Mouse (Mus musculus) ES-E14 (cell line): Measurements from ENCODE around the gene Zfand3.

Source experiments
- MAFK ChIP-seq: IDR thresholded peaks from 2 replicates; pipeline ENCODE4 v1.6.1; 2014; ENCODE audit warnings: mild to moderate bottlenecking, low read depth, low read length, inconsistent platforms; ENCODE audit not compliant: insufficient read depth
- ZC3H11A ChIP-seq: IDR thresholded peaks from 2 replicates; pipeline ENCODE4 v1.6.1; 2012; ENCODE audit warnings: low read depth, mild to moderate bottlenecking, inconsistent platforms, low read length, borderline replicate concordance
- ZNF384 ChIP-seq: IDR thresholded peaks from 2 replicates; pipeline ENCODE4 v1.6.1; 2012; ENCODE audit warnings: low read depth, low read length, inconsistent platforms

DNA sequence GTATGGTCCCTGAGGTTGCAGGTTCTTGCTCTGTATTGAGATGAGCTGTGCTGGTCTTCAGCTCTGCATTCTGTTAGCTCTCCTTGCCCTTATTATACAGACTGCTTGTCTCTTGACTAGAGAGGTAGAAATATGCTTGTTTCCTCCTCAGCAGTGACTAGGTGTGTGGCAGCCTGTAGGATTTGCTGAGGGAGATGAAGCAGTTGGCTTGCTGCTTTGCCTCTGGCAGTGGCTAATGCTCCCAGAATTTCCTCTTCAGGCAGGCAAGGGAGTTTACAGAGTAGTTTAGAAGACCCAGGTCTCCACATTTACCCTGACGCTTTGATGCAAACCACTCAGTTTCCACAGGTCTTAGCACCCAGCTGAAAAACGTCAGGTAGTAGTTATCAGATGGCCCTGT, 189.1 kb downstream of the Zfand3 start:
- TF ChIP-seq ZC3H11A (no peak), MAFK (no peak), ZNF384 (no peak)
